Mouse (Mus musculus): ENCODE data around the gene Dpy30. TPM values are rescaled to one million over a fixed set of nuclear protein-coding genes. Genes with fewer than 3 reads are reported as not detected.

Gene Dpy30
- polyA plus RNA-seq, 1 experiment from 2014 or later, result 268 TPM

- no peaks in the 10 kb centered on the region for H3K27me3 ChIP-seq (ENCODE audit: insufficient read depth, low read length)
- ATAC-seq (replicated peaks; ENCODE audit: low FRiP score, low read depth), result no peak
- H3K4me2 ChIP-seq (ENCODE audit: low read length), result no peak overlapping the region
- H3K9me3 ChIP-seq (replicated peaks; ENCODE audit: low read length), result no peaks in the 10 kb centered on the region
- H3K27ac ChIP-seq, result no peak overlapping the region
- 16% methylated on average over 1 of the region's 1 CpGs for WGBS
- DNase-seq (ENCODE audit: low spot score), result no peak
- no peaks in the 10 kb centered on the region for H3K36me3 ChIP-seq (ENCODE audit: insufficient read depth, low read length)
- peaks cover 11% of the 10 kb centered on the region for H3K4me1 ChIP-seq (replicated peaks; ENCODE audit: insufficient read depth, low read length)
- H3K4me3 ChIP-seq (replicated peaks; ENCODE audit: low read depth, low read length), result no peak overlapping the region
- no peak overlapping the region for H3K9ac ChIP-seq (ENCODE audit: low read depth, low read length)
- TF ChIP-seq CTCF (IDR thresholded peaks at IDR 0.05; ENCODE audit: low read depth), result no peak
Observed at GRCm38 (mm10) chr17:74265636-74266035, 58.1 kb downstream of the Dpy30 start.

- Histone ChIP-seq H3K27me3 (ENCODE audit: insufficient read depth, low read length) (no peaks in the 10 kb centered on the region), H3K4me3 (replicated peaks; ENCODE audit: low read depth, low read length) (no peak overlapping the region), H3K9me3 (replicated peaks; ENCODE audit: low read length) (no peaks in the 10 kb centered on the region), H3K36me3 (ENCODE audit: insufficient read depth, low read length) (no peaks in the 10 kb centered on the region), H3K27ac (peak overlapping the region; percentile 57), H3K4me1 (replicated peaks; ENCODE audit: insufficient read depth, low read length) (peaks cover 11% of the 10 kb centered on the region), H3K9ac (ENCODE audit: low read depth, low read length) (no peak overlapping the region), H3K4me2 (ENCODE audit: low read length) (no peak overlapping the region)
- peak; percentile 48 for DNase-seq (ENCODE audit: low spot score)
- WGBS, result 17% methylated on average over 5 of the region's 5 CpGs
- TF ChIP-seq CTCF (IDR thresholded peaks at IDR 0.05; ENCODE audit: low read depth), result peak; percentile 16; the same call in 1 of the 2 replicates
- ATAC-seq (replicated peaks; ENCODE audit: low FRiP score, low read depth), result no peak
Observed at GRCm38 (mm10) chr17:74265156-74265505, 58.6 kb downstream of the Dpy30 start.

GRCm38 (mm10) chr17:74264333-74265155 is 59.2 kb downstream of the Dpy30 start:
- no peak for DNase-seq (ENCODE audit: low spot score)

GRCm38 (mm10) chr17:74262415-74262814 is 61.3 kb downstream of the Dpy30 start:
- DNase-seq (ENCODE audit: low spot score) (no peak), ATAC-seq (replicated peaks; ENCODE audit: low FRiP score, low read depth) (no peak)
- no peak overlapping the region for H3K4me2 ChIP-seq (ENCODE audit: low read length)
- peaks cover 1% of the 10 kb centered on the region; the same call in 1 of the 2 replicates for H3K36me3 ChIP-seq (ENCODE audit: insufficient read depth, low read length)
- H3K9ac ChIP-seq (ENCODE audit: low read depth, low read length), result no peak overlapping the region
- H3K4me1 ChIP-seq (replicated peaks; ENCODE audit: insufficient read depth, low read length), result peaks cover 11% of the 10 kb centered on the region
- no peak for TF ChIP-seq CTCF (IDR thresholded peaks at IDR 0.05; ENCODE audit: low read depth)
- H3K27ac ChIP-seq, result no peak overlapping the region
- no peaks in the 10 kb centered on the region for H3K27me3 ChIP-seq (ENCODE audit: insufficient read depth, low read length)
- WGBS, result 88% methylated on average over 3 of the region's 3 CpGs
- no peaks in the 10 kb centered on the region for H3K9me3 ChIP-seq (replicated peaks; ENCODE audit: low read length)
- H3K4me3 ChIP-seq (replicated peaks; ENCODE audit: low read depth, low read length), result no peak overlapping the region

More at GRCm38 (mm10) chr17:74264333-74265155, 59.2 kb downstream of the Dpy30 start:
- Histone ChIP-seq H3K9ac (ENCODE audit: low read depth, low read length) (no peak overlapping the region), H3K9me3 (replicated peaks; ENCODE audit: low read length) (no peaks in the 10 kb centered on the region), H3K4me1 (replicated peaks; ENCODE audit: insufficient read depth, low read length) (peaks cover 11% of the 10 kb centered on the region), H3K36me3 (ENCODE audit: insufficient read depth, low read length) (no peaks in the 10 kb centered on the region), H3K27ac (peak overlapping the region; percentile 57), H3K4me3 (replicated peaks; ENCODE audit: low read depth, low read length) (no peak overlapping the region), H3K4me2 (ENCODE audit: low read length) (0 out of 2 replicates have a peak overlapping the region, but pooled peaks have one; percentile 4), H3K27me3 (ENCODE audit: insufficient read depth, low read length) (no peaks in the 10 kb centered on the region)
- 0 out of 2 replicates have a peak, but pooled peaks have one; percentile 57 for ATAC-seq (replicated peaks; ENCODE audit: low FRiP score, low read depth)
- 49% methylated on average over 3 of the region's 3 CpGs for WGBS
- TF ChIP-seq CTCF (IDR thresholded peaks at IDR 0.05; ENCODE audit: low read depth), result no peak

Other genes starting within 250 kb of the Dpy30 start
- 69.3 and 71.4 TPM in 2 replicates for gene Memo1, start 28.4 kb downstream of the Dpy30 start, polyA plus RNA-seq (2015; fragmentation: Nextera tagmentation; extraction: Ambion mirVana)
- gene Spast, start 15.0 kb upstream of the Dpy30 start, polyA plus RNA-seq (2015; fragmentation: Nextera tagmentation; extraction: Ambion mirVana), result 12.9 and 13.9 TPM in 2 replicates
- gene Slc30a6, start 71.7 kb upstream of the Dpy30 start, polyA plus RNA-seq (2015; fragmentation: Nextera tagmentation; extraction: Ambion mirVana), result 39.0 and 42.3 TPM in 2 replicates
- gene Nlrc4, start 135.2 kb upstream of the Dpy30 start, polyA plus RNA-seq (2015; fragmentation: Nextera tagmentation; extraction: Ambion mirVana), result 0.33 and 0.45 TPM in 2 replicates
- 100 and 108 TPM in 2 replicates for gene Yipf4, start 165.5 kb upstream of the Dpy30 start, polyA plus RNA-seq (2015; fragmentation: Nextera tagmentation; extraction: Ambion mirVana)
- gene Birc6, start 204.4 kb upstream of the Dpy30 start, polyA plus RNA-seq (2015; fragmentation: Nextera tagmentation; extraction: Ambion mirVana), result 99.0 and 102 TPM in 2 replicates

All from kidney, postnatal 0 days (tissue).